10 mouse cellular contexts compared by ENCODE assay signal in the genomic region with DNA sequence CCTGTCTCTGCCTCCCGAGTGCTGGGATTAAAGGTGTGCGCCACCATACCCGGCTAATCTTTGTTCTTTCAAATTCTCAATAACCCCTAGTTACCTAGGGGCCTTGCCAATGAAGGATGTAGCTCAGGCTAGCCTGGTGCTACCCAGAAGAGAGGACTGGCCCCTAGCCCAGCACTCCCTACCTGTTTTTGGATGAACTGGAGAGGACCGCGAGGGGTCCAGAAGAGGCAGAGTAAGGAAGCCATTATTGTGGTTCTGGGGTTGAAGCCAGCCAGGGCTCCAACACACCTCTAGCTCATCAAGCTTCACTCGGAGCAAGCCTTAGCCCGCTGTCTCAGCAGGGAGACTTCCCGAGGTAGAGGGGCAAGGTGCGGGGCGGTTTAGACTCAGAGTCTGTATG. TPM values are rescaled to one million over a fixed set of nuclear protein-coding genes. Genes with fewer than 3 reads are reported as not detected.
DNase-seq lines count a peak whose midpoint lies in the region; ATAC-seq and TF ChIP-seq lines count a peak whose summit lies in the region.
"Had no signal": no experiment of that assay in that cellular context is flagged by ENCODE, and none has a peak within 500 bp of the region (broad histone marks: within the 10 kb centered on the region; RNA-seq: fewer than 3 reads in every experiment).

Gene Nodal (plus strand): TSS at position 301 of the 400 bp plus-strand sequence.

- H3K4me2 ChIP-seq in heart, embryonic 12.5 days: peak within 1 kb of the TSS; percentile 83
- H3K4me2 ChIP-seq in forebrain, postnatal 0 days (ENCODE audit: low read depth): peak within 1 kb of the TSS; percentile 89
- H3K4me2 ChIP-seq in liver, embryonic 16.5 days (ENCODE audit: low read depth, low read length): peak within 1 kb of the TSS; percentile 60

- TF ChIP-seq CTCF in ES-Bruce4 (IDR thresholded peaks at IDR 0.05; ENCODE audit: low read depth, low read length): no peak
- no peak for TF ChIP-seq CTCF in forebrain, postnatal 0 days (IDR thresholded peaks at IDR 0.05; ENCODE audit: low read depth)

- DNase-seq in heart, adult 9 months (ENCODE audit: low spot score in 2 of 2): no peak
- no peak for DNase-seq in forebrain, postnatal 0 days
- no peak for DNase-seq in layer of hippocampus, postnatal 10 days (ENCODE audit: low spot score in 2 of 2)
- DNase-seq in right cerebral cortex, postnatal 25 days: no peak

- peaks cover 65% of the 10 kb centered on the region for H3K27me3 ChIP-seq in heart, embryonic 12.5 days (replicated peaks)
- no peaks in the 10 kb centered on the region for H3K27me3 ChIP-seq in ES-Bruce4 (ENCODE audit: control insufficient read depth, insufficient read depth, low read length, poor library complexity, severe bottlenecking)
- peaks cover 28% of the 10 kb centered on the region for H3K27me3 ChIP-seq in forebrain, postnatal 0 days (ENCODE audit: insufficient read depth, low read length)
- H3K27me3 ChIP-seq in liver, embryonic 16.5 days (ENCODE audit: control insufficient read depth, insufficient read depth, low read depth, low read length): peaks cover 42% of the 10 kb centered on the region

- no peak for TF ChIP-seq POLR2A in ES-Bruce4 (IDR thresholded peaks at IDR 0.05; ENCODE audit: insufficient read depth, low read length)

- peaks cover 25% of the 10 kb centered on the region for H3K4me1 ChIP-seq in heart, embryonic 12.5 days (replicated peaks)
- H3K4me1 ChIP-seq in ES-Bruce4 (ENCODE audit: control insufficient read depth, insufficient read depth, low read length): peaks cover 6% of the 10 kb centered on the region
- 0 out of 2 replicates have a peak, but pooled peaks cover 3% of the 10 kb centered on the region for H3K4me1 ChIP-seq in forebrain, postnatal 0 days (ENCODE audit: insufficient read depth)
- H3K4me1 ChIP-seq in liver, embryonic 16.5 days (ENCODE audit: control insufficient read depth, low read depth, low read length): peaks cover 22% of the 10 kb centered on the region

- H3K9ac ChIP-seq in heart, embryonic 12.5 days: no peak within 1 kb of the TSS
- peak within 1 kb of the TSS; percentile 91 for H3K9ac ChIP-seq in ES-Bruce4 (ENCODE audit: low read depth, poor library complexity, severe bottlenecking)
- H3K9ac ChIP-seq in forebrain, postnatal 0 days: peak within 1 kb of the TSS; percentile 53
- H3K9ac ChIP-seq in liver, embryonic 16.5 days (ENCODE audit: low read depth, low read length): peak within 1 kb of the TSS; percentile 6; the same call in 1 of the 2 replicates

- H3K36me3 ChIP-seq in heart, embryonic 12.5 days: no peaks in the 10 kb centered on the region
- H3K36me3 ChIP-seq in ES-Bruce4 (ENCODE audit: control insufficient read depth, insufficient read depth, low read length, poor library complexity, severe bottlenecking): peaks cover 14% of the 10 kb centered on the region
- no peaks in the 10 kb centered on the region for H3K36me3 ChIP-seq in forebrain, postnatal 0 days (ENCODE audit: insufficient read depth)
- H3K36me3 ChIP-seq in liver, embryonic 16.5 days (ENCODE audit: control insufficient read depth, insufficient read depth): no peaks in the 10 kb centered on the region

- WGBS in heart, embryonic 12.5 days: 19% methylated on average over 9 of the region's 10 CpGs
- 30% methylated on average over 10 of the region's 10 CpGs for WGBS in forebrain, postnatal 0 days
- WGBS in liver, embryonic 16.5 days (ENCODE audit: insufficient replicate concordance): 28% methylated on average over 10 of the region's 10 CpGs

- TF ChIP-seq EP300 in ES-Bruce4 (IDR thresholded peaks at IDR 0.05; ENCODE audit: insufficient read depth, low read depth, low read length): no peak

- no peak for ATAC-seq in heart, embryonic 12.5 days (ENCODE audit: insufficient number of reproducible peaks, low FRiP score)
- ATAC-seq in forebrain, postnatal 0 days: no peak
- ATAC-seq in liver, embryonic 16.5 days (ENCODE audit: low read depth): no peak
- no peak for ATAC-seq in activated CD4-positive, CD25-positive, alpha-beta regulatory T cell, adult 4 months

- H3K4me3 ChIP-seq in heart, embryonic 12.5 days: peak within 1 kb of the TSS; percentile 47
- peak within 1 kb of the TSS; percentile 85 for H3K4me3 ChIP-seq in ES-Bruce4 (ENCODE audit: low read depth, low read length)
- peak within 1 kb of the TSS; percentile 45 for H3K4me3 ChIP-seq in forebrain, postnatal 0 days (ENCODE audit: low read depth, low read length)
- H3K4me3 ChIP-seq in liver, embryonic 16.5 days (ENCODE audit: low read depth, low read length): peak within 1 kb of the TSS; percentile 42

- H3K9me3 ChIP-seq in heart, embryonic 12.5 days (replicated peaks): no peaks in the 10 kb centered on the region; the same call in 1 of the 2 replicates
- H3K9me3 ChIP-seq in ES-Bruce4 (replicated peaks; ENCODE audit: control insufficient read depth, insufficient read depth, low read length, poor library complexity, severe bottlenecking): no peaks in the 10 kb centered on the region
- H3K9me3 ChIP-seq in forebrain, postnatal 0 days (ENCODE audit: low read length): no peaks in the 10 kb centered on the region
- no peaks in the 10 kb centered on the region for H3K9me3 ChIP-seq in liver, embryonic 16.5 days (replicated peaks; ENCODE audit: control insufficient read depth, low read length)

- H3K27ac ChIP-seq in heart, embryonic 12.5 days (ENCODE audit: poor library complexity, severe bottlenecking): no peak within 1 kb of the TSS
- H3K27ac ChIP-seq in ES-Bruce4 (ENCODE audit: insufficient read depth, low read length): peak within 1 kb of the TSS; percentile 99
- H3K27ac ChIP-seq in forebrain, postnatal 0 days (ENCODE audit: low read depth, low read length): no peak within 1 kb of the TSS
- H3K27ac ChIP-seq in liver, embryonic 16.5 days (ENCODE audit: low read length): no peak within 1 kb of the TSS

RNA-seq across cellular contexts. Expression of gene Nodal, which starts in this region (rescaled TPM):
- not detected in 2 replicates for polyA plus RNA-seq in heart, embryonic 12.5 days (2016; fragmentation: Nextera tagmentation; extraction: Ambion mirVana)
- polyA plus RNA-seq in ES-Bruce4 (2011; ENCODE audit: insufficient read depth, insufficient read length, low read depth, missing spikeins): 52.2 and 53.5 TPM in 2 replicates
- 0.54 TPM in 1 of 2 replicates, not detected in the other for total RNA-seq in forebrain, postnatal 0 days (2014; rRNA removed)
- 0.13 and 0.16 TPM in 2 replicates for polyA plus RNA-seq in forebrain, postnatal 0 days (2015; fragmentation: Nextera tagmentation; extraction: Ambion mirVana)
- polyA plus RNA-seq in liver, embryonic 16.5 days (2015; fragmentation: Nextera tagmentation; extraction: Ambion mirVana): 0.46 and 0.88 TPM in 2 replicates
- polyA plus RNA-seq in activated CD4-positive, CD25-positive, alpha-beta regulatory T cell, adult 4 months (2017; shearing (Covaris generic)): not detected
- total RNA-seq in layer of hippocampus, postnatal 10 days (2021): not detected
- total RNA-seq: hematopoietic stem cell, adult 5-6 weeks; neutrophil, adult 5-6 weeks had no signal

Comparison
In these comparisons a context has a peak if more than half of its experiments do, and no peak if none do; other contexts are left out.
1. RNA of gene Nodal (polyA plus RNA-seq): 52.2 to 53.5 TPM in ES-Bruce4; 0.46 to 0.88 TPM in liver, embryonic 16.5 days, 0.13 to 0.16 TPM in forebrain, postnatal 0 days, not detected in heart, embryonic 12.5 days and not detected in activated CD4-positive, CD25-positive, alpha-beta regulatory T cell, adult 4 months; every median in the first group is over 10 times any median in the second.
2. Peak in every context shown above with its lines, with median percentiles within 50 percentile points of each other: H3K4me2 ChIP-seq and H3K4me3 ChIP-seq.